Mouse (Mus musculus) cerebellum, adult 18-20 months (tissue): ENCODE measurements at regions not wholly inside any gene's neighbourhood (a gene's known extent, or its start where the extent isn't known, plus 50 kb on each side); places are given as distances from the start of the nearest gene placed in this dataset.

Source experiments
- DNase-seq, 2 experiments: peaks; one replicate each; pipeline ENCODE4 v3.0.0; 2021

DNA sequence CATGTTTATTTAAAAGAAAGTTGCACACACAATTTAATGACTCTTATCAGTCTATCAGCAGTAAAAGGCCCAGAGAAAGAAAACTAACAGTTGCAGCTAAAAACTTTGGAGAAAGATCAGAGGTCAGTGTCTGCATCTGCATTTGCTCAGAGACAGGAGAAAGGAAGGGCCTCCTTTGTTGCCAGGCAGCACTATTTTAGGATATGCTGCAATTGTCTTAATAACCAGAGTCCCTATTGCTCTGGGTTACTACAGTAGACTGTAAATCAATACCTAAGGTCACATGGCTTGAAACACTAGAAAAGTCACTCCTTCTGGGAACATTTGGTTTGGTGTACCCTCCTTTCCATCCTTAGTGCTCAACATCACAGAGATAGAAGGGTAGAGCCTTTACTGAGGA, 175.7 kb downstream of the Hdgfl1 start:
- no peak for DNase-seq

GRCm38 (mm10) chr13:26593750-26594149, 176.2 kb downstream of the Hdgfl1 start:
- DNase-seq = no peak

- DNase-seq = no peak
Measured at GRCm38 (mm10) chr13:26575890-26576543, 193.9 kb downstream of the Hdgfl1 start.

GRCm38 (mm10) chr13:26569422-26569821, 200.5 kb downstream of the Hdgfl1 start:
- DNase-seq = no peak

- DNase-seq = no peak
Measured at GRCm38 (mm10) chr13:26564941-26565862, 204.8 kb downstream of the Hdgfl1 start.

DNA sequence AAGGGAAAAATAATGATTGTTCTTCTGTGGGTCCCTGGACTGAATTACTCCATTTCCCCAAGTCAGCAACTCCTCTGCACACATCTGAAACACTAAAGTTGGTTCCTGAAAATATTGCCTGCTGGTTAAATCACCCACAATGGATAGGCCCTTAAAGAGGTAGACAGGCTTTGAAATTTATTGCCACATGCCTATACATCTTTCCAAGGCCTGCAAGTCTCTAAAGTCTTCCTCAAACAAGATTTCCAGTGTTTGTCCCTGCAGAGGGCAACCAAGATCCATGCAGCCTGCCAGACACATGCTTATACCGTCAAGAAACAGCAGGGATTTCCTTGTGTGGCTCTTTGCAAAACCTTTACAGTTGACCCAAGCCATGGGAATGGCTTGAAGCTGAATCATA, 211.6 kb downstream of the Hdgfl1 start:
- no peak for DNase-seq

GRCm38 (mm10) chr13:26554266-26554665, 215.7 kb downstream of the Hdgfl1 start:
- DNase-seq = no peak

- DNase-seq = no peak
Measured at GRCm38 (mm10) chr13:26552122-26552521, 217.8 kb downstream of the Hdgfl1 start.

- DNase-seq = no peak
Measured at GRCm38 (mm10) chr13:26538928-26539327, 231.0 kb downstream of the Hdgfl1 start.

DNA sequence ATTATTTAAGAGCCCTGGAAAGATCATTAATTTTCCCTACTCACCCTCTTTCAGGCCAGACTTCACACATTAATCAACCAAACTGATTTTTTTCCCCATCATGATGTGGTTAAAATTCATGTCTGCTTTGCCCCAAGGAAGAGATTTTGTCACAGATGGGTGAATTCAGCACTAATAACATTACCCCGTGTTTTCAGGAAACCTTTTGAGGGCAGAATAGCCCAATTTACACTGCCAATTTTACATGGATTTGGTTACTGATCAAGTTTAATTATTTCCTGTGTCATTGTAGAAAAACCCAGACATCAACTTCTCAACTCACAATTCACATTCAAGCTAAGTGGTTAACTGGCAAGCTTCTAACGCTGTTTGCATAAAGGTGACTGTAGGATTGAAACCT, 233.4 kb downstream of the Hdgfl1 start:
- DNase-seq = no peak

GRCm38 (mm10) chr13:26532761-26533160, 237.2 kb downstream of the Hdgfl1 start:
- no peak for DNase-seq

DNA sequence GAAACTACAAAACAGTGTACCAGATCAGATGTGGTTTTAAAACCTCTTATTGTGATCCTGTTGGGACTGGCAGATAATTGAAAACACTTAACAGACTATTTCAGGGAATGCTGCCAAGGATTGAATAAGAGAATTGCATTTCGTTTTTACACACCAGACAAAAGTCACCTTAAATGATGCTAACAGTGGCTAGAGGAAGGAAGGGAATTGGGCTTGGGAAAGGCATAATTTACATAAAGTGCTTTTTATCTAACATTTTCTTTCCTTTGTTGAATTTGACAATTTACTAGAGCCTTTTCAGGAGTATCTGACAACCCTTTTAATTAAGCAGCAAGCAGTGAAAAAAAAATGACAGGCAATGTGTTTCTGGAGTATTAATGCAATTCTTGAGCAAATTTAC, 250.9 kb downstream of the Hdgfl1 start:
- no peak for DNase-seq

DNA sequence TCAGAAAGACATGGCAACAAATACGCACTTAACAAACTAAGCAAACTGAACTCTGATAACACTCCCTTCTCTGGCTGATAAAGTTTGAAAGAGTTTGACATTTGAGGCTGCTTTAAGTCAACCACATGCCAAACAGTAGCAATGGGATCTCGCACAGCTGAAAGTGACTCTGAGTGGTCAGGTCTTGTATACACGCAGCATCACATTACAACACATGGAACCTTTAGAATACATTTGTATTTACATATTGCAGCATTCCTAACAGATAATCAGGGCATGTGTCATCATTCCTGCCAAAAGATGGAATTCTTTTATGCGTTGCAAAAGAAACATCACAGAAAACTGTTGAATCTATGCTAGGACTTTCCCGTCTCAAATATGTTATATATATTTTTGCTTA, 251.5 kb downstream of the Hdgfl1 start:
- no peak for DNase-seq

- DNase-seq = no peak
Measured at GRCm38 (mm10) chr13:26517646-26518045, 252.3 kb downstream of the Hdgfl1 start.

GRCm38 (mm10) chr13:26510448-26510847, 259.5 kb downstream of the Hdgfl1 start:
- DNase-seq = no peak

DNA sequence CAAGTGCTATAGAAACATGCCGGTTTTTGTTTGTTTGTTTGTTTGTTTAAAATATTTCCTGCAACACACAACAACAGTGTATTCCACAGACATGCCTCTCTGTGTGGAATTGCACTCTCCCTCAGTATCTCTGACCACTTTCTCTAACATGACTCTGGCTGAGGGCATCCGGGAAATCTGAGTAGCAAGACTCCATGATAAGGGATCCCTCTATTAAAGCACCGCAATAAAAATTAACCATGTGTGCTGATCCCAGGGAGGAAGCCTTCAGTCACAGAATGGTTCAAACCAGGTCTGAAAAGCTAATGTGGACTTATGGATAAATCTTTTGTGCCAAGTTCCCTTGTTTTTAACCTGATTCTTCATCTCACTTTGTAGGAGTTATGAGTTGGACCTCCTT, 260.1 kb downstream of the Hdgfl1 start:
- DNase-seq = no peak

DNA sequence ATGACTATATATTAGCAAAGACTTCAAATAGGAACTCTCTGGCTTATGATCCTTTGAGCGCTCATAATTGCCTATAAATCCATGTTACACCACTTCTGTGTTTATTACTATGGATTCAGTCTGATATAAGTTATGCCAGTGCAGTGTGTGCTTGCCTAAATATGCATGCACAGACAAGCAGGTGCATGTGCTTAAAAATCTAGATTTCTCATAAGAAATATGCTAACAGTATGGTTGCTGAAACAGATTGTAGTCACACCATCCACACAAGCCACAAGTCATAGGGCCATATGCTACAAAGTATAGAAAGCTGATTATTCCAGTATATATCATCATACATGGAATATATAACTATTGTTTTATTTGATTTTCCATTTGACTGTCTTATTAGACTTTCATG, 266.2 kb downstream of the Hdgfl1 start:
- DNase-seq = no peak

- no peak for DNase-seq
Measured at GRCm38 (mm10) chr13:26497086-26497485, 272.9 kb downstream of the Hdgfl1 start.

DNA sequence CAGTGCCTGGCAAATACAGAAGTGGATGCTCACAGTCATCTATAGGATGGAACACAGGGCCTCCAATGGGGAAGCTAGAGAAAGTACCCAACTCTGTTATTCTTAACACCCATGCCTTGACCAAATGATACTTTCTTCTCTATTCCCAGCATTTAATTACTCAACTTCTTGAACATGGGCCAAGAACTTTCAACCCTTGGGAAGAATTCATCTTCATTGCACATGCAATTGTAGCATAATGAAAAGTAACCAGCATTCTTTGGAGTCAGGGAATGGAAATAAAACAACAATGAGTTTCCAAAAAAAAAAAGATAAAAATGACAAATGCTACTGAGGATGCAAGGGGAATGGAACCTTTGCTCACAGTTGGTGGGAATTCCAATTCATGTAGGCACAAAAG, 274.1 kb downstream of the Hdgfl1 start:
- DNase-seq = no peak

DNA sequence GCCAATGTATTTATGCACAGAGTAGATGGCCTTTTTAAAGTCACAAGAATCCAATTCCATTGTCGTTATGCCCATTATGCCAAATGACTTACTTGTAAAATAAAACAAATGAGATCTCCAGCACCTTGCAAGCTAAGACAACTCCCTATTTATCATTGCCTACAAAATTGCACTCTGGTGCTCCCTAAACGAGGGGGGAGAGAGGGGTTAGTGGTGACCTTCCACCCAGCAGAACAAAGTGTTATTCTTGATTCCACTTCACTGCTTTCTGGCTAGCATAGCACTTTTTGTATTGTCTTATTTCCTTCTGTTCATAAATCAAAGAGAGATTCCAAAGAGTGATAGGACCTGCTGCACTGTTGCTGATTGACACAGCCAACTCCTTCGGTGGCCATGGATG, 300.6 kb downstream of the Hdgfl1 start:
- DNase-seq = no peak

DNA sequence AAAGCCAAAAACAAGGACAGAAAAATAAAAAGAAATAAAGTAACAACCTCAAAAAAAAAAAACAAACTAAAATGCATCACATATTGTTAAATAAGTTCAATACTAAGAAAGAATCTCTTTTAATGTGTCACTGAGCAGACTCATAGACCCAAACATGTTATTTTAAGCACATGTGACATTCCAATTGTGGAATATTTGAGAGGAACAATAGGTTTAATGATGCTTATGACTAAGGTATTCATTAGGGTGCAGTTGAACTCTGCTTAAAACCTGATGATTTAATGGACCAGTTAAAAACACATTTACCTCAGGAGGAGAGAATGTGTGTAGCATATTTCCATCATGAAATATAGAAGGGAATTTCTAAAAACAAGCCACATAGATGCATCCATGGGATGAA, 302.4 kb downstream of the Hdgfl1 start:
- DNase-seq = no peak

- DNase-seq = peak in 1 of 2 experiments; percentile 5
Measured at GRCm38 (mm10) chr13:26464523-26464922, 305.4 kb downstream of the Hdgfl1 start.

GRCm38 (mm10) chr13:26464096-26464495, 305.9 kb downstream of the Hdgfl1 start:
- DNase-seq = peak in 1 of 2 experiments; percentile 5
